Mouse (Mus musculus): Measurements from ENCODE around the gene Fam240a.

GRCm38 (mm10) chr9:110951397-110951796 lies 34.7 kb upstream of the Fam240a start, which contains the start of gene Lrrc2:
- TF ChIP-seq ZC3H11A (IDR thresholded peaks at IDR 0.05; ENCODE audit: low read depth, low read length), result no peak
- no peak for TF ChIP-seq POLR2A (IDR thresholded peaks at IDR 0.05; ENCODE audit: control insufficient read depth in 1 of 2, insufficient read depth in 1 of 2, low read depth in 1 of 2, low read length in 2 of 2, poor library complexity in 1 of 2)
- TF ChIP-seq POLR2AphosphoS2 (IDR thresholded peaks at IDR 0.05; ENCODE audit: low read length), result no peak
- TF ChIP-seq EP300 (IDR thresholded peaks at IDR 0.05; ENCODE audit: low read depth in 1 of 2, low read length in 2 of 2), result no peak
- TF ChIP-seq RAD21 (IDR thresholded peaks at IDR 0.05; ENCODE audit: low read depth, low read length), result no peak
- TF ChIP-seq GABPA (IDR thresholded peaks at IDR 0.05; ENCODE audit: low read depth, low read length), result no peak
- no peak for TF ChIP-seq CHD1 (IDR thresholded peaks at IDR 0.05; ENCODE audit: low read depth, low read length)
- TF ChIP-seq KAT2A (conservative IDR thresholded peaks at IDR 0.05; ENCODE audit: low read depth, low read length), result no peak
- TF ChIP-seq CTCF (IDR thresholded peaks at IDR 0.05 in 2 of 3, conservative IDR thresholded peaks at IDR 0.05 in 1 of 3; ENCODE audit: control insufficient read depth in 1 of 3, insufficient read depth in 1 of 3, low read depth in 2 of 3, low read length in 3 of 3, poor library complexity in 1 of 3, severe bottlenecking in 1 of 3), result no peak
- TF ChIP-seq MYC (IDR thresholded peaks at IDR 0.05; ENCODE audit: low read depth, low read length), result no peak

Measured in MEL (cell line).